Mouse (Mus musculus): Measurements from ENCODE around the gene Eefsec.

DNA sequence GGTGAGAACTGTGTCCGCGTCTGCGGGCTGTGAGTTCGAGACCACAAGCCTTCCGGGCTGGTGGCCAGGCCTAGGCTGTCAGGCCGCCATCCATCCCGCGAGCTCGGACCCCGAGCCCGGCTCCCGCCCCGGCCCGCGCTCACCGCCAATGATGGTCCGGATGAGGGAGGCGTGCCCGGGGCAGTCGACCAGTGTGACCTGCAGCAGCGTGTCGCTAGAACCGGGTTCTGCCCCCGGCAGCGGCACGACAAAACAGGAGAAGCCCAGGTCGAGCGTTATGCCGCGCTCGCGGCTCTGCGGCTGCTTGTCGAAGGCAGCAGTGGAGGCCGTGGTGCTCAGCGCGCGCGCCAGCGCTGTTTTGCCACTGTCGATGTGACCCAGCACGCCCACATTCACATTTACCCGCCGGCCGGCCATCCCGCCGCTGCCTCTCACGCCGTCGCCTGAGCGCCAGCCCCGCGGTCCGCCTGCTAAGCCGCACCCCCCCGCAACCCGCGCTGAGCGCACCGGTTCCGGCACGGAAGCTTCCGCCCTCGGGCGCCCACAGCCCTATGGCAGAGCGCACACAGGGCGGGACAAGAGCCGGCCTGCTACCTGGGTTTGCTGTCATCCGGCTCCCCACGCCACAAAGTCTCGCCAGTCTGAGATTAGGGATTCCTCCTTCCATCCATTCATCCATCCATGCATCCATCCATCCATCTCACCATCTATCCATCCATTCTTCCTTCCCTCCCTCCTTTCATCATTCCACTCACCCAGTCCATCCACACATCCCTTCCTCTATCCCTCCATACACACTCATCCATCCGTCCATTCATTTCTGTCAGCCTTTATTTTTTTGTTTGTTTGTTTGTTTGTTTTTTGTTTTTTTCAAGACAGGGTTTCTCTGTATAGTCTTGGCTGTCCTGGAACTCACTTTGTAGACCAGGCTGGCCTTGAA is at the start of gene Eefsec:
- TF ChIP-seq CTCF (IDR thresholded peaks at IDR 0.05; ENCODE audit: insufficient read depth, low read depth, low read length) (no peak), POLR2A (IDR thresholded peaks at IDR 0.05; ENCODE audit: insufficient read depth, low read depth, low read length) (peak; percentile 79)
